9 mouse cellular contexts compared by ENCODE assay signal in genomic region chr2:6366521-6366928, GRCm38 (mm10). TPM values are rescaled to one million over a fixed set of nuclear protein-coding genes. Genes with fewer than 3 reads are reported as not detected.
DNase-seq lines count a peak whose midpoint lies in the region; ATAC-seq lines count a peak whose summit lies in the region.
"Had no signal": no experiment of that assay in that cellular context is flagged by ENCODE, and none has a peak within 500 bp of the region (broad histone marks: within the 10 kb centered on the region; RNA-seq: fewer than 3 reads in every experiment).

No protein-coding gene starts in this region.

- DNase-seq in thymus, postnatal 0 days (ENCODE audit: low spot score), result peak; percentile 23
- DNase-seq in thymus, adult 18-20 months, result no peak
- DNase-seq in T-cell, adult 2 months (ENCODE audit: low spot score), result no peak
- DNase-seq in thymus, postnatal 14 days, result no peak
- no peak for DNase-seq in kidney, adult 11 months

- peaks cover 3% of the 10 kb centered on the region; the same call in 1 of the 2 replicates for H3K4me1 ChIP-seq in forebrain, embryonic 16.5 days (replicated peaks; ENCODE audit: control insufficient read depth, insufficient read depth, low read length)
- peaks cover 4% of the 10 kb centered on the region for H3K4me1 ChIP-seq in forebrain, embryonic 15.5 days
- H3K4me1 ChIP-seq in limb, embryonic 15.5 days, result peaks cover 13% of the 10 kb centered on the region

- no peaks in the 10 kb centered on the region for H3K9me3 ChIP-seq in forebrain, embryonic 16.5 days (ENCODE audit: control insufficient read depth, low read length)
- no peaks in the 10 kb centered on the region for H3K9me3 ChIP-seq in forebrain, embryonic 15.5 days
- H3K9me3 ChIP-seq in limb, embryonic 15.5 days, result no peaks in the 10 kb centered on the region

- no peak overlapping the region for H3K27ac ChIP-seq in forebrain, embryonic 16.5 days (ENCODE audit: low read length)
- no peak overlapping the region for H3K27ac ChIP-seq in forebrain, embryonic 15.5 days (replicated peaks)
- H3K27ac ChIP-seq in limb, embryonic 15.5 days, result no peak overlapping the region

- H3K27me3 ChIP-seq in forebrain, embryonic 16.5 days (replicated peaks; ENCODE audit: control insufficient read depth, insufficient read depth, low read length), result no peaks in the 10 kb centered on the region
- H3K27me3 ChIP-seq in forebrain, embryonic 15.5 days, result no peaks in the 10 kb centered on the region
- no peaks in the 10 kb centered on the region for H3K27me3 ChIP-seq in limb, embryonic 15.5 days

- 0 out of 2 replicates have a peak, but pooled peaks have one; percentile 55 for ATAC-seq in forebrain, embryonic 16.5 days
- ATAC-seq in forebrain, embryonic 15.5 days (replicated peaks), result no peak; the same call in 1 of the 2 replicates
- ATAC-seq in limb, embryonic 15.5 days (ENCODE audit: insufficient number of reproducible peaks, low FRiP score, low TSS enrichment, low read depth), result peak; percentile 75
- ATAC-seq: CD4-positive, CD25-positive, alpha-beta regulatory T cell, adult 4 months had no signal

- H3K4me3 ChIP-seq in forebrain, embryonic 16.5 days (replicated peaks; ENCODE audit: low read length), result no peak overlapping the region
- H3K4me3 ChIP-seq in forebrain, embryonic 15.5 days, result no peak overlapping the region
- no peak overlapping the region for H3K4me3 ChIP-seq in limb, embryonic 15.5 days

- 48% methylated on average over 9 of the region's 9 CpGs for WGBS in forebrain, embryonic 16.5 days
- WGBS in forebrain, embryonic 15.5 days, result 52% methylated on average over 9 of the region's 9 CpGs
- 44% methylated on average over 9 of the region's 9 CpGs for WGBS in limb, embryonic 15.5 days

- H3K4me2 ChIP-seq in forebrain, embryonic 16.5 days (ENCODE audit: low read length), result no peak overlapping the region
- H3K4me2 ChIP-seq in forebrain, embryonic 15.5 days (replicated peaks), result no peak overlapping the region
- no peak overlapping the region for H3K4me2 ChIP-seq in limb, embryonic 15.5 days

- H3K9ac ChIP-seq in forebrain, embryonic 16.5 days (replicated peaks; ENCODE audit: low read depth, low read length), result no peak overlapping the region
- no peak overlapping the region for H3K9ac ChIP-seq in forebrain, embryonic 15.5 days (replicated peaks)
- no peak overlapping the region for H3K9ac ChIP-seq in limb, embryonic 15.5 days

- H3K36me3 ChIP-seq in forebrain, embryonic 16.5 days (ENCODE audit: control insufficient read depth, insufficient read depth), result no peaks in the 10 kb centered on the region
- H3K36me3 ChIP-seq in forebrain, embryonic 15.5 days, result no peaks in the 10 kb centered on the region
- no peaks in the 10 kb centered on the region for H3K36me3 ChIP-seq in limb, embryonic 15.5 days

RNA-seq across cellular contexts. Expression of gene Usp6nl, which starts 44.1 kb away (rescaled TPM):
- polyA plus RNA-seq in forebrain, embryonic 16.5 days (2015; fragmentation: Nextera tagmentation; extraction: Ambion mirVana), result 7.6 and 7.8 TPM in 2 replicates
- polyA plus RNA-seq in forebrain, embryonic 15.5 days (2015; fragmentation: Nextera tagmentation; extraction: Ambion mirVana), result 7.6 and 8.0 TPM in 2 replicates
- 5.0 and 5.3 TPM in 2 replicates for polyA plus RNA-seq in thymus, postnatal 0 days (2015; fragmentation: Nextera tagmentation; extraction: Ambion mirVana)
- 8.7 TPM in 2 replicates for polyA plus RNA-seq in limb, embryonic 15.5 days (2015; fragmentation: Nextera tagmentation; extraction: Ambion mirVana)
